Mouse (Mus musculus) large intestine, adult 2 months (tissue): ENCODE measurements around the gene Polr2e. TPM values are rescaled to one million over a fixed set of nuclear protein-coding genes. Genes with fewer than 3 reads are reported as not detected.

Experiments used
- DNase-seq: peaks from one replicate; pipeline ENCODE4 v3.0.0-alpha.2; 2012; ENCODE audit warnings: low read depth, low spot score
- WGBS: fragments of 180-500 bp; shearing (Covaris S2); methylation state at CpG from one replicate; pipeline ENCODE4 v1.1.7; 2018; 5-methylcytosine and 5-hydroxymethylcytosine counted together
- polyA plus RNA-seq: library from polyadenylated mRNA; depleted of rRNA; stranded (reverse); fragments of >200 nt; gene quantifications from 2 replicates; pipeline ENCODE4 v1.2.3, GENCODE M21; 2012; rRNA removed

Polr2e gene
- polyA plus RNA-seq, 1 experiment = 146 TPM

GRCm38 (mm10) chr10:79996272-79997033 lies 43.1 kb downstream of the Polr2e start, which contains the start of gene Abca7:
Gene Abca7, plus strand, starts transcription at chr10:79996494.
- WGBS = under 1% methylated on average over 34 of the region's 34 CpGs
- DNase-seq = peak; percentile 92

- WGBS = 69% methylated on average over 1 of the region's 1 CpGs
- no peak for DNase-seq
These were observed 44.0 kb downstream of the Polr2e start for GRCm38 (mm10) chr10:79995636-79996035.

- DNase-seq = no peak
- 45% methylated on average over 16 of the region's 16 CpGs for WGBS
These were observed 45.0 kb downstream of the Polr2e start for GRCm38 (mm10) chr10:79994397-79995115.

GRCm38 (mm10) chr10:79991548-79991947 lies 48.0 kb downstream of the Polr2e start:
- WGBS = 92% methylated on average over 6 of the region's 6 CpGs
- DNase-seq = no peak

- WGBS = 63% methylated on average over 12 of the region's 12 CpGs
These were observed 48.5 kb downstream of the Polr2e start for GRCm38 (mm10) chr10:79991099-79991498.

GRCm38 (mm10) chr10:79989870-79990269 lies 49.7 kb downstream of the Polr2e start:
- DNase-seq = no peak
- 61% methylated on average over 15 of the region's 15 CpGs for WGBS

More at GRCm38 (mm10) chr10:79991099-79991498, 48.5 kb downstream of the Polr2e start:
- DNase-seq = no peak

- 14% methylated on average over 8 of the region's 8 CpGs for WGBS
- DNase-seq = no peak
These were observed 50.3 kb downstream of the Polr2e start for GRCm38 (mm10) chr10:79989272-79989786.

GRCm38 (mm10) chr10:79988506-79989271 lies 50.9 kb downstream of the Polr2e start, which contains the start of gene Cnn2:
Gene Cnn2, plus strand, starts transcription at chr10:79988584.
- under 1% methylated on average over 59 of the region's 59 CpGs for WGBS
- no peak for DNase-seq

- WGBS = 25% methylated on average over 27 of the region's 27 CpGs
- DNase-seq = no peak
These were observed 51.7 kb downstream of the Polr2e start for GRCm38 (mm10) chr10:79987771-79988505.

- DNase-seq = no peak
- WGBS = under 1% methylated on average over 11 of the region's 11 CpGs
These were observed 52.6 kb downstream of the Polr2e start for GRCm38 (mm10) chr10:79986963-79987362.

- DNase-seq = no peak
- 12% methylated on average over 6 of the region's 6 CpGs for WGBS
These were observed 53.2 kb downstream of the Polr2e start for GRCm38 (mm10) chr10:79986232-79986878.

Other genes with a start within 250 kb of the Polr2e start
- gene Prss57, start 248.8 kb downstream of the Polr2e start, polyA plus RNA-seq = 0.29 and 0.48 TPM in 2 replicates
- 15.4 and 17.6 TPM in 2 replicates for gene Palm, start 246.2 kb downstream of the Polr2e start, polyA plus RNA-seq
- 299 and 402 TPM in 2 replicates for gene Misp, start 218.8 kb downstream of the Polr2e start, polyA plus RNA-seq
- gene Ptbp1, start 185.4 kb downstream of the Polr2e start, polyA plus RNA-seq = 255 and 340 TPM in 2 replicates
- gene Prtn3, start 165.3 kb downstream of the Polr2e start, polyA plus RNA-seq = 1.6 and 1.8 TPM in 2 replicates
- 3.4 and 4.6 TPM in 2 replicates for gene Plppr3, start 165.2 kb downstream of the Polr2e start, polyA plus RNA-seq
- gene Elane, start 153.5 kb downstream of the Polr2e start, polyA plus RNA-seq = not detected in 2 replicates
- 166 and 209 TPM in 2 replicates for gene Cfd, start 148.9 kb downstream of the Polr2e start, polyA plus RNA-seq
- gene Med16, start 130.9 kb downstream of the Polr2e start, polyA plus RNA-seq = 28.6 and 36.5 TPM in 2 replicates
- gene Gm26602, start 128.9 kb downstream of the Polr2e start, polyA plus RNA-seq = not detected in 2 replicates
- gene Kiss1r, start 122.8 kb downstream of the Polr2e start, polyA plus RNA-seq = 1.9 and 3.0 TPM in 2 replicates
- gene R3hdm4, start 118.6 kb downstream of the Polr2e start, polyA plus RNA-seq = 92.4 and 94.6 TPM in 2 replicates
- gene Arid3a, start 112.8 kb downstream of the Polr2e start, polyA plus RNA-seq = 3.6 and 9.1 TPM in 2 replicates
- gene Wdr18, start 79.6 kb downstream of the Polr2e start, polyA plus RNA-seq = 29.6 and 40.8 TPM in 2 replicates
- not detected in 2 replicates for gene Grin3b, start 69.1 kb downstream of the Polr2e start, polyA plus RNA-seq
- 194 and 223 TPM in 2 replicates for gene Tmem259, start 55.5 kb downstream of the Polr2e start, polyA plus RNA-seq
- gene Cnn2, start 51.2 kb downstream of the Polr2e start, polyA plus RNA-seq = 49.1 and 56.1 TPM in 2 replicates
- 17.3 and 24.5 TPM in 2 replicates for gene Abca7, start 43.3 kb downstream of the Polr2e start, polyA plus RNA-seq
- 33.5 and 42.4 TPM in 2 replicates for gene Arhgap45, start 23.1 kb downstream of the Polr2e start, polyA plus RNA-seq
- gene Gpx4, start 7.4 kb upstream of the Polr2e start, polyA plus RNA-seq = 282 and 473 TPM in 2 replicates
- 67.2 and 91.7 TPM in 2 replicates for gene Sbno2, start 65.8 kb upstream of the Polr2e start, polyA plus RNA-seq
- 112 and 115 TPM in 2 replicates for gene Stk11, start 76.0 kb upstream of the Polr2e start, polyA plus RNA-seq
- 1,215 and 1,440 TPM in 2 replicates for gene Atp5d, start 98.8 kb upstream of the Polr2e start, polyA plus RNA-seq
- gene Cbarp, start 101.0 kb upstream of the Polr2e start, polyA plus RNA-seq = 5.0 TPM in 2 replicates
- 62.7 and 89.3 TPM in 2 replicates for gene Midn, start 108.5 kb upstream of the Polr2e start, polyA plus RNA-seq
- 52.6 and 63.1 TPM in 2 replicates for gene Cirbp, start 126.2 kb upstream of the Polr2e start, polyA plus RNA-seq
- gene 1600002K03Rik, start 133.1 kb upstream of the Polr2e start, polyA plus RNA-seq = 15.9 and 18.2 TPM in 2 replicates
- 0.95 and 1.1 TPM in 2 replicates for gene Efna2, start 139.7 kb upstream of the Polr2e start, polyA plus RNA-seq
- 24.7 and 28.6 TPM in 2 replicates for gene Mum1, start 186.6 kb upstream of the Polr2e start, polyA plus RNA-seq
- 553 and 570 TPM in 2 replicates for gene Ndufs7, start 209.3 kb upstream of the Polr2e start, polyA plus RNA-seq
- gene Gamt, start 221.2 kb upstream of the Polr2e start, polyA plus RNA-seq = 9.4 and 10.5 TPM in 2 replicates
- gene Dazap1, start 221.7 kb upstream of the Polr2e start, polyA plus RNA-seq = 52.1 and 67.7 TPM in 2 replicates